Mouse (Mus musculus): Measurements from ENCODE around the gene Itga9.

Itga9 gene

DNA sequence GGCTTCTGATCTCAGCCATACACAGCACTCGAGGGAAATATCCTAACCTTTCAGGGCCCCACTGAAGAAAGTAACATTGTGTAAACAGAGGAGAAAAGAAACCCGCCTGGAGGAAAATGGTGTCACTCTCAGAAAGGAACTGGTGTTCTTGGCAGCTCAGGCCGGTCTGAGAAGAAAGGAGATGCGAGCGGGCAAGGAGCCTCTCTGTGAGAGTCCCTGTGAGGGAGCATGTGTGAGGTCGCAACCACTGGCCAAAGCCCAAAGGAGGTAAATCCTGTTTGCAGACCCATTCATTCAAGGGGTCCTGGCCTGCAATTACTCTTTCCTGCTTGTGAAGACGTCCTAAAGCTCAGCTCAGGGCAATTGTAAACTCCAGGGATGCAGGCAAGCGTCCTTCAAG, 308.1 kb downstream of the Itga9 start:
- in situ Hi-C loops (cut with MseI, MboI) = no loop called here

DNA sequence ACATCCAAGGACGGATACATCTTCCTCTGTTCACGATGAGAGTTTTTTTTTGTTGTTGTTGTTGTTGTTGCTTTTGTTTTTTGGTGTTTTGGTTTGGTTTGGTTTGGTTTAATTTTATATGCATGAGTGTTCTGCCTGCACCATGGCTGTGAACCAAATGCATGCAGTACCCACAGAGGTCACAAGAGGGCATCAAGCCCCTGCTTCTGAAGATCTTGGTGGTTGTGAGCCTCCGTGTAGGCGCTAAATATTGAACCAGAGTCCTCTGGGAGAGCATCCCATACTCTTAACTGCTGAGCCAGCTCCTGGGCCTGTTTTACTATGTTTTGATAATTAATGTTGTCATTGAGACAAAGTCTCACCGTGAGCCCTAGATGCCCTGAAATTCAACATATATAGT, 308.8 kb downstream of the Itga9 start:
- in situ Hi-C loops (cut with MseI, MboI) = loop anchor here in 1 of 2 experiments (5.0 kb wide), 1 partner anchor 112 kb away; no protein-coding TSS in a partner anchor

DNA sequence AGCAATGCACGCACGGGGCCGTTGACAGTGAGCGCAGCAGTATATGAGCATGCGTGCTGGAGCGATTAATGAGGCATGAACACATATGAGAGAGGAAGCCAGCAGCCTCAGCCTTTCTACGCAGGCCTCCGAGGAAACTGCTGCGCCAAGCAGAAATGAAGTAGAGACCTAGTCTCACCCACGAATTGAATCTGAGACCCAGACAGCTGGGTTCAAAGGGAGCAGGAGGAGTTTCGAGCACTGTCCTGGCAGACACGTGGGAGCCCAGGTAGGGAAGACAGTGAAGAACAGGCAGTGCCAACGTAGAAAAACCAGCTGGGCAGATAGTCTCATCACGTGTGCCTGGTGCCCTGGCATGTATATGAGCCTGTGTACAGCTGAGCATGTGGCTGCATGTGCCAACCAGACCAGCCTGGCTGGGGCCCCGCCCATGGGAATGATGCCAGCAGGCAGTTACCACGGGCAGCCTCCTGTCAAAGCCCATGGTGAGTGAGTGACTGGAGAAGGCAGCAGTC, 313.2 kb downstream of the Itga9 start:
- in situ Hi-C loops (cut with MseI, MboI) = loop anchor here (5.0 to 10.0 kb wide), 2 partner anchors 108 to 145 kb away; no protein-coding TSS in a partner anchor

DNA sequence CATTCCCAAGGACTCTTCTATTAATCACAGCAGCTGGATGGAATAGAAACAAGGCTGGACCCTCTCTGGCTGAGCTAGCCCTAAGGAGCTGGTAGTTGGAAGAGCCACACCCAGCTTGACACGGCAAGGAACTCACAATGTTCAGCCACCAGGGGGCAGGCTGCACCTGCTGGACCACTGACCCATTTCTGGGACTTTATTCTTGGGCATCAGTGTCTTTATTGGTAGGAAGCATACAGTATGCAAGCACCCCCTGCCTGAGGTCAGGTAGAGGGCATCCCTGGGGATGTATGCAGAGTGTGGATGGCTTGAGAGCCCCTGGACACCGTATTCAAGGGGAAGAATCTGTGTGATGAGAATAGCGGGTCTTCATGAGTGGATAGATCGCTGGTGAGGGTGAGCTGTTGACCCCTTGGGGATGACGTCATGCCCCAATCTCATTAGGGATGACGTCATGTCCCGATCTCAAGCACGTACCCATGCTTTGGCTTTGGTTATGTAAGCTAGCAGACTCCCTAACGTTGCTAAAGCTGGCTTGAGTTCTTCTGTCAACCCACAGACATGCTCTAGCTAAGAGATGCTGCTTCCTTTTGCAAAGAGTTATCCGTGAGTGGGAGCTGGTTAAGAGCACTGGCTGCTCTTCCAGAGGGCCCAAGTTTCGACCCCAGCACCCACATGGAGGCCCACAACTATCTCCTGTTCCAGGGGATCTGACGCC, 314.5 kb downstream of the Itga9 start:
- in situ Hi-C loops (cut with MseI, MboI) = loop anchor here in 1 of 2 experiments (5.0 to 10.0 kb wide), 2 partner anchors 106 to 144 kb away; no protein-coding TSS in a partner anchor

DNA sequence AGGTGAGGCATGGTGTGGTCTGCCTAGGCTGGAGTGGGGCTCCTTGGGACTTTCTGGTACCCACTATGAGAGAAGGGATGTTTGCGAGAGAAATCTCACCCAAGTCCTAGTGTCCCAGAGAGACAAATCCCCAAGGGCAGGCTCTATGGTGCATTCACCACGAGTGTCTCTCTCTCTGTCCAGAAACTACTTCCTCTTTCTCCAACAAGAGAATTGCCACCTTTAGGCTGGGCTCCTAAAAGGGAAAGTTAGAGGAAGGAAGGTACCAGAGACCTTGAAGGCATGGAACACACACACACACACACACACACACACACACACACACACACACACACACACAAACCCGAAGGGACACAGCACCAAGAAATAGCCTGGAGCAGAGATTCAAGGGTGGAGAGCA, 315.4 kb downstream of the Itga9 start:
- in situ Hi-C loops (cut with MseI, MboI) = loop anchor here in 1 of 2 experiments (5.0 to 10.0 kb wide), 2 partner anchors 105 to 143 kb away; no protein-coding TSS in a partner anchor

DNA sequence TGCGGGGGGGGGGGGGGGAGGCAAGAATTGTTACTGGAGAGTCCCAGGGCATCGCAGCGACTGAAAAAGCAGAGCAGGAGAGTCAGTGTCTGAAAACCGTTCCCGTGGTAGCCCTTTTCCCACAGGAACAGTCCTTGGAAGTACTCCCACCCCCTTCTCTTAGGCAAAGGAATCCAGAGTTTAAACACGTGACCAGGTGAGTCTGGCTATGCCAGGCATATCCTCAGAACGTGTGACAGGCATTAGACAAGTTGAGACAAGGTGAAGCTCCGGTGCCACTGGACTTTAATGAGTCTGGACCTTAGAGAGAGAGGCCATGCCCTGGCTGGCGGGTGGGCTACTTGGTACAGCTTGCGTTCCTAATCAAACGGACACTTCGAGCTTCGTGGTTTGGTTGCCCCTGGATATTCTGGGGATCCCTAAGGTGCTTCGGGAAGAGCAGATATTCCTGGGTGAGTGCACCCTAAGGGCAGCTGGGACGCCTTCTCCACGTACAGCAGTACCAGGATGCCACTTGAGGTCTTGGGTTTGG, 318.1 kb downstream of the Itga9 start:
- in situ Hi-C loops (cut with MseI, MboI) = loop anchor here in 1 of 2 experiments (5.0 to 10.0 kb wide), 2 partner anchors 103 to 140 kb away; no protein-coding TSS in a partner anchor

DNA sequence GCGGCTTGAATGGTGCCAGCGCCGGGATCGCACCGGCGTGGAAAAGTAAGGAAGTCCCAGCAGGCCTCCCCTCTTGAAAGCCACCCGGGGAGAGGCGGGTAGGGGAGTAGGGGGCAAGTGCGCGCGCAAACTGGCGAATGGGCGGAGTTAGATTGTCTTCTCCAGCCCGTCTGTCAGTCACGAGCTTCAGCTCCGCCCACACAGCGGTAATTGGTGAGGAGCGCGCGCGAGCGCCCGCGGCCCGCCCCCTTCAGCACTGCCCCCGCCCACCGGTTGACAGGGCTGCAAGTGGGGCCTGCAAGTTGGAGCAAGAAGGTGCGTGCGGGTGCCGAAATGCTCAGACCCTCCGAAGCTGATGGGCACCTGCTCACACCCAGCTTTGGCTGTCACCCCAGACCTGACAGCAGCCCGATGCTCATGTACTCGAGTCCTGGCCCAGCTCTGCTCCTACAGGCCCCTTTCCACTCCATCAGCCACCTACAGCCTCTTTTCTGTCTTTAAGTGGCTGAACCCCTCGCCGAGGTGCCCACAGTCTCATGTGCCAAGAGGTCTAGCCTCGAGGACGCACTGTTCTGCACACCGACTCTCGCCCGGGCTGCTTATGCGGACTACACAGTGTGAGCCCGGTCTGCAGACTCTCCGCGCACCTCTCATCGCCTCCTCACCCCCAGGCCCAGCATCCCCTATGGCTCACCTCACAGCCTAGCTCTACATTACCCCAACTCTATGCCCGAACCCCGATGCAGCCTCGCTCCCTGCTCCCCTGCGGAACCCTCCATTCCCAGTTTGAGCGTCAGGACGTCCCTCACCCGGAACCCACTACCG, 319.0 kb downstream of the Itga9 start:
- in situ Hi-C loops (cut with MseI, MboI) = loop anchor here in 1 of 2 experiments (10.0 kb wide), 1 partner anchor 139 kb away; no protein-coding TSS in a partner anchor

DNA sequence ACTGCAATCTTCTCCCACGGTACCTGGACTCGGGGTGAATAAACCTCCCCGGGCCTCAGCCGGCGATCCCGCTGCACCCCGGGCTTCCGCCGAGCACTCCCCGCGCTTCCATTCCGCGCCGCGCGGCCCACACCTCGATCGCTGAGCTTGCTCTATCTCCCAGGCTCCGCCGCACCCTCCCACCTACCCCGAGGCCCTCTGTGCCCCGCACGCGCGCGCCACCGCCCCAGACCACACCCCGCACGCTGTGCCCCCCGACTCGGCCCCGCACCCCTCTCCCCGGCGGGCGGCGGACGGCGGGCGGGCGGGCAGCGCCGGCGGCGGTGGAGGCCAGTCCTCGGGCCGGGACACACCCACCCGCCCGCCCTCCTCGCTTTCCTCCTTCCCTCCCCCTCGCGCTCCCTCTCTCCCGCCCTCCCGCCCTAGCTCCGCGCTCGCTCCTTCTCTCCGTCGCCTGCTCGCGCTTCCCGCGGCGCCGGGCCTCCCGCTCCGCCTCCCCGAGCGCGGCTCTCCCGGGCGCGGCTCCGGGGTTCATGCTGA, 319.7 kb downstream of the Itga9 start, which contains the start of gene Ctdspl:
Gene Ctdspl, plus strand, starts transcription at position 343 of the 540 bp plus-strand sequence.
- in situ Hi-C loops (cut with MseI, MboI) = loop anchor here in 1 of 2 experiments (10.0 kb wide), 1 partner anchor 139 kb away; no protein-coding TSS in a partner anchor

DNA sequence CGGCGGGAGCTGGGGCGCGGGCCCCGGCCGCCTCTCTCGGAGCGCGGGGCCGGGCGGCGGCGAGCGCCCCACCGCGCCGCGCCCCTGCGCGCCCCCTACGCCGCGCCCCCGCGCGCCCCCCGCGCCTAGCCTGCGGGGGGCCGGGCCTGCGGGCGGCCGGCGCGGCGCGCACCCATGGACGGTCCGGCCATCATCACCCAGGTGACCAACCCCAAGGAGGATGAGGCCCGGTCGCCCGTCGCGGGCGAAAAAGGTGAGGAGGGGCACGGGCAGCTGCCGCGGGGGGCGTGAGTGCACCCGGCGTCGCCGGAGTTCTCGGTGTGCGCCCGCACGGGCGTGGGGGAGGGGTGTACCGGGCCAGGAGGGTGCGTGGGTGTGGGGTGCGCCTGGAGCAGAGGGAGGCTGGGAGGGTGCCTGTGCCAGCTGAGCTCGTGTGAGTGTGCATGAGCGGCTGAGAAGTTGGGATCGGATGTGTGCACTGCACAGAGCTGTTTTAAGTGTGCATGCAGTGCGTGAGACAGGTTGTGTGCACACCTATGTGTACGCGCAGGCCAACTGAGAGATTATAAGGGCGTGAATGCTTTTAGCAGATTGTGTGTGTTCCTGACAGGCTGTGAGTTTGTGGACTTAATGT, 320.3 kb downstream of the Itga9 start:
- in situ Hi-C loops (cut with MseI, MboI) = loop anchor here in 1 of 2 experiments (10.0 kb wide), 1 partner anchor 138 kb away; no protein-coding TSS in a partner anchor

DNA sequence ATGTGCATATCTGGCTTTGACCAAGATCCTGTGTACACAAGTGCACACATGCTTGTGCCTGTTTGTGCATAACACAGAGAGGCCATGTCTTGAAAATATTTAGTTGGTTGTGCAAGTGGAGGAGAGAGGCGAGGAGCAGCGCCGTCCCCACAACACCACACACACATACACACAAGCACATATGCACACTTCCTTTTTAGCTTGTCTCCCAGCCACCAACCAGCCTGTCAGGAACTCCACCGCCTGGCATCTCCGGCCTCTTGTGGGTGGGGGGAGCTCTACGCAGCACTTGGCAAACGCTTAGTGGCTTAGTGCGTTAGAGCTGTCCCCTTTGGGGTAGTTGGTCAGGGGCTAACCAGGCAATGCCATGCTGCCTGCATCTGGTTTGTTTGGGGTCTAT, 321.0 kb downstream of the Itga9 start:
- in situ Hi-C loops (cut with MseI, MboI) = loop anchor here in 1 of 2 experiments (10.0 kb wide), 1 partner anchor 137 kb away; no protein-coding TSS in a partner anchor

DNA sequence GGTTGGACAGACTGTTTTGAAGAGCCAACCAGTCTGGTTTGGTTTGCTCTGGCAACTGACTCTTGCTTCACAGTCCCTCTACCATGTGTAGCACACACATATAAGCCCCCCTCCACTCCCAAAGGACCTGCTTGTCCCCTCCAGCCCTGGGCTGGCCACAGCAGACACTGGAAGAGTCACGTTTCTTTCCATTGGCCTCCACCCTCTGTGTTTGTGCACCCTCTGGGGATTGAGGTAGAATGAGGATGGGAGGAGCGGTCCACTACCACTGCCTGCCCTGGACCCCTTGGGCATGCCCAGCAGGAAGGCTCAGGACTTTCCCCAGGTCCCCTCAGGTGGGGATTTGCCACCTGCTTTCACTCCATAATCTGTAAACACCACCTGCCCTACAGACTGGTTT, 321.5 kb downstream of the Itga9 start:
- in situ Hi-C loops (cut with MseI, MboI) = loop anchor here in 1 of 2 experiments (10.0 kb wide), 1 partner anchor 137 kb away; no protein-coding TSS in a partner anchor

DNA sequence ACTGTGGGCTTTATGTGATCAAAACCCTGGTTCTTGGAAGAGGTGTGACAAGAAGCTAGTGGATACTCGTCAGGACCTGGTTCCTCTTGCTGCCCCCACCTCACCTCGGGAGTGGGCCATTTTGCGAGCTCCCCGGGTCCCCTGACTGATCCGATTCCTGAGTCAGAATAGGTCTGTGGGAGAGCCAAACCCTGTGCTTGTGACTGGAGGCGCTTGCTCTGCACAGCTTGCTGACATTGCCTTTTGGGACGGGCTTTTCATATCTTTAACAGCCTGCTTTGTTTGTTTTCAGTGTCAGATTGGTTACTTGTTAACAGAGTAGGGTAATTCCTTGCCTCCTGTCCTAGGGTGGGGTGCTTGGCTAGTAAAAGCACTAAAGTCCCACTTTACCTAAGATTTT, 322.2 kb downstream of the Itga9 start:
- in situ Hi-C loops (cut with MseI, MboI) = loop anchor here in 1 of 2 experiments (10.0 kb wide), 1 partner anchor 136 kb away; no protein-coding TSS in a partner anchor

DNA sequence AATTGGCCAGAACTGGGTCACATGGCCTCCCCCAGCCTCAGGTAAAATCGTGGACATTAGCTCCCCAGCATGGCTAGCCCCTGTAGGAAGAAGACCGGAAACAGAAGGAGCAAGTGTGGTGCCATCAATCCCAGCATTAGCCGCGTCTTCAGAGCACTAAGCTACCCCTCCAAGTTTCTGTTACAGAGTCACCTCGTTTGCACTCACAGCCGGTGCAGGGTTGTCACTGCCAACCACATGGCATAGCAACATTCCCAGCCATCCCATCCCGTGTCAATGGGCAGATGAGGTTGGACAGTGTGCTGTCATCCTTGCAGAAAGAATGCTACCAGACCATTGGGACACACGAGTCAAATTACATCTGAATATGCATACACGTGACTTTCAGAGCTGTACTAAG, 324.1 kb downstream of the Itga9 start:
- in situ Hi-C loops (cut with MseI, MboI) = no loop called here

DNA sequence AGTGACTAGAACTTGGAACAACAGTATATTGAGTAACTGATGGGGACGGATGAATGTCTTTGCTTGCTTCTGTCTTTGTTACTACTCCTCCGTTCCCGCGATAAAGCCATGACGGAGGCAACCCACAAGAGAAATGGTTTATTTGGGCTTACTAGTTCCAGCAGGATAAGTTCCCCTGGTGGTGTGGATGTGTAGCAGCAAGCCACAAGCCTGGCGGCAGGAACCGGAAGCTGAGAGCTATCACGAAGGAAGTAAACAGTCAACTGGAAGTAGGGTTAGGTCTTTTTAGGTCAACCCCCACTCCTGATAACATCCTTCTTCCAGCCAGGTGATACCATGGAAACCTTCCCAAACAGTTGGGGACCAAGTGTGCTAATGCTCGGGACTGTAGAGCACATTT, 327.3 kb downstream of the Itga9 start:
- in situ Hi-C loops (cut with MseI, MboI) = no loop called here

DNA sequence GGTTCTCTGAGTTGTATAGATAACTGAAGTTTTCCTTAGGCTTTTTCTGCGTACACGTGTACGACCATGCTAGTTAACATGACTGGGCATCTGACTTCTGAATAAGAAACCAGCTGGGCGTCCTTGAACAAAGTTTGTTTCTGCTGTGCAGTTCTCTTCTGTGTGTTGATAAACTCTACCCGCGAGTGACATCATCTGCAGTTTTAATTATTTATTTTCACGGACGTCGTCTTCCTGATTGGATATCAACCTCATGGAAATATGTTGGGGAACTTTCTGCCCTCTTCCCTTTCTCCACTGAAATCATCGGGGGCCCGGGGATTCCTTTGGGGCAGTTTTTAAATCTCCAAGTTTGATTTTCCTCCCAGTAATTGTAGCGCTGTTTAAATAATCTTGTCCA, 327.8 kb downstream of the Itga9 start:
- in situ Hi-C loops (cut with MseI, MboI) = no loop called here

DNA sequence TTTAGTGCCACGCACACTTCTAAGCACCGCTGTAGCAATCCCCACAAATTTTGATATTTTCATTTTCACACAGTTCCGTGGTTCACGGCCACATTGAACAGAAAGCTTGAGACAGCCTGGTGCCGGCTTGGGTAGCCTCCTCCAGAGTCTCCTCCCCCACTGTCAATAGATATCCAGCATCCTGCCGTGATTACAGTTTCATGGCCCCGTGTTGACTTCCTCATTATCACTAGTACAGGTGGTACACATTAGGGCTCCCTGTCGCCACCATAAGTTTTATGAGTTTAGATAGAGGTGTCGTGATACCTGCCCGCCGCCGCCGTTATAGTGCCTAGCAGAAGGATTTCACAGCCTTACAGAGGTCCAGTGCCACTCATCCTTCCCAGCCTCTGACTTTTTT, 328.6 kb downstream of the Itga9 start:
- in situ Hi-C loops (cut with MseI, MboI) = no loop called here

DNA sequence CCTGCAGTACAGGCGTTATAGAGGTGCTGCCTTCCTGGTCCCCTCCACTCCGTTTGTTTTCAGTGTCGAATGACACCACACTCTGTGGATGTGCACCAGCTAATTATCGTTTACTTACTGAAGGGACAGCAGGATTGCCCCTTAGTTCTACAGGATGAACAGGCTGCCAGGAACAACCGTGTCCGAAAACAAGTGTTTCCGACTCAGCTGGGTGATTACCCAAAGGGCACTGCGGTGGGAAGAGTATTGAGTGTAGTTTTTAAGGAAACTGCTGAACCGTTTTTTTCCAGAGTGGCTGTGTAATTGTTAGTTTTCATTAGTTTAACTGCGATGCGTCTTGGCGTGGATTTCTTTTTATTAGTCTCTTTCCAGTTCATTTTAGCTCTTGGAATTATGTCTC, 329.6 kb downstream of the Itga9 start:
- in situ Hi-C loops (cut with MseI, MboI) = no loop called here

DNA sequence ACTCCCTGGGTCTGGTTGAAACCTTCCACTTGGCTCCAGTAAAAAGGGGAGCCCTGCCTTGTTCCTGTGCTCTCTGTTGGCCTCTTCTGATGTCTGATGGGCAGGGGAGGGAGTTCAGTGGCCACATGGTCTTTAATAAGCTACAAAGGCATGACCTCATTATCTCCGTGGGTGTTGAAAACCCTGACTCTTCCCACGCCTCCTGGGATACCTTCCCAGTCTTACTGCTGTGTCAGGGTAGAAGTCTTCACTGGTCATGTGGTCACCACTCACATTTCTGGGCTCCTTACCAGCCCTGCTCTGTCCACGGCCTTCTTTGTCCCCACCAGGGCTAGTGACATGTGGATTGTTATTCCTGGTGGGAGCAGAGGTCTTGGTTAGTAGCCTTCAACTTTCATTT, 331.0 kb downstream of the Itga9 start:
- in situ Hi-C loops (cut with MseI, MboI) = no loop called here

DNA sequence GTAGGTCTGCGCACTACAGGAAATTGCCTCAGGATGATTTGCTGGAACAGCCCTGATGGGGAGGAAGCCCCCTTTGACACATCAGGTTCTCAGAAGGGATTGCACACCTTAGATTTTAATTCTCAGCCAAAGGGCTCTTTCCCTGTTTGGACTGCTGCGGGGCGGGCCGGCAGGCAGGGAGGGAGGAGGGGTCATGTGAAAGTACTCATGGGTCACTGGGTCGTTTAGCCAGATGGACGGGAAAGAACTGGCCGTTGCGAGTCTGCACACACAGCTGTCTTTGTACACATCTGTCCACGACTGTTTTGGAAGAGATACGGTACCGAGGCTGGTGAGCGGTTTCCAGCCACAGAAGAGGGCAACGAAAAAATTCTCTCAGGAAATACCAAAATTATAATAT, 332.9 kb downstream of the Itga9 start:
- in situ Hi-C loops (cut with MseI, MboI) = no loop called here

DNA sequence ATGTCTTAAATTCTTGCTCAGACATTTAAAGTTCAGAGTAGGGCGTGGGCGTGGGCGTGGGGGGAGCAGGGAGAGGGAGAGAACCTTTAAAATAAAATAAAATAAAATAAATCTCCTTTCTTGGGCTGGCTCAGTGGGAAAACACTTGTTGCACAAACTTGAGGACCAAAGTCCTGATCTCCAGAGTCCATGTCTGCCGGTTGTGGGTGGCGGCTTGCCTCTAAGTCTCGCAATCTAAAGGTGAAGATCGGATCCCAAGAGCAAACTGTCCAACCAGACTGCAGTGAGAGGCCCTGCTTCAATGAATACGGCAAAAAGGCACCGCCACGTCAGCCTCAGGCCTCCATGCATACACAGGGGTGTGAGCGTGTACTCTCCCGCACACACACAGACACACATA, 333.3 kb downstream of the Itga9 start:
- in situ Hi-C loops (cut with MseI, MboI) = no loop called here
